ENCODE assay signal across 8 mouse cellular contexts in genomic region chr9:21426525-21426924, GRCm38 (mm10). TPM values are rescaled to one million over a fixed set of nuclear protein-coding genes. Genes with fewer than 3 reads are reported as not detected.
DNase-seq lines count a peak whose midpoint lies in the region; ATAC-seq and TF ChIP-seq lines count a peak whose summit lies in the region.

No protein-coding gene starts in this region.

- no peak for TF ChIP-seq POLR2A in limb, embryonic 14.5 days (IDR thresholded peaks at IDR 0.05; ENCODE audit: borderline replicate concordance, extremely low read depth, insufficient read depth, insufficient read length)

- H3K9ac ChIP-seq in forebrain, embryonic 12.5 days: no peak overlapping the region
- H3K9ac ChIP-seq in forebrain, embryonic 16.5 days (replicated peaks; ENCODE audit: low read depth, low read length): no peak overlapping the region
- no peak overlapping the region for H3K9ac ChIP-seq in lung, embryonic 16.5 days (ENCODE audit: low read length)
- H3K9ac ChIP-seq in limb, embryonic 14.5 days (ENCODE audit: low read depth, low read length, severe bottlenecking): no peak overlapping the region
- H3K9ac ChIP-seq in stomach, embryonic 14.5 days (replicated peaks; ENCODE audit: low read depth, low read length): peak overlapping the region; percentile 82; the same call in 1 of the 2 replicates

- whole genome bisulfite sequencing in forebrain, embryonic 12.5 days: 89% methylated on average over 2 of the region's 2 CpGs
- 71% methylated on average over 2 of the region's 2 CpGs for whole genome bisulfite sequencing in forebrain, embryonic 16.5 days
- WGBS in lung, embryonic 16.5 days: 57% methylated on average over 2 of the region's 2 CpGs
- 75% methylated on average over 2 of the region's 2 CpGs for WGBS in limb, embryonic 14.5 days
- 68% methylated on average over 2 of the region's 2 CpGs for WGBS in stomach, embryonic 14.5 days

- H3K9me3 ChIP-seq in forebrain, embryonic 12.5 days: no peaks in the 10 kb centered on the region
- H3K9me3 ChIP-seq in forebrain, embryonic 16.5 days (ENCODE audit: control insufficient read depth, low read length): no peaks in the 10 kb centered on the region
- H3K9me3 ChIP-seq in lung, embryonic 16.5 days (ENCODE audit: control insufficient read depth, low read length): no peaks in the 10 kb centered on the region
- no peaks in the 10 kb centered on the region for H3K9me3 ChIP-seq in limb, embryonic 14.5 days (ENCODE audit: control insufficient read depth, low read length)
- H3K9me3 ChIP-seq in stomach, embryonic 14.5 days (ENCODE audit: control insufficient read depth, low read depth, low read length): no peaks in the 10 kb centered on the region

- peak overlapping the region; percentile 93 for H3K4me2 ChIP-seq in forebrain, embryonic 12.5 days
- no peak overlapping the region for H3K4me2 ChIP-seq in forebrain, embryonic 16.5 days (ENCODE audit: low read length)
- H3K4me2 ChIP-seq in lung, embryonic 16.5 days (ENCODE audit: low read depth, low read length): peak overlapping the region; percentile 90; the same call in 1 of the 2 replicates
- H3K4me2 ChIP-seq in limb, embryonic 14.5 days (replicated peaks; ENCODE audit: low read depth, low read length, severe bottlenecking): peak overlapping the region; percentile 67
- H3K4me2 ChIP-seq in stomach, embryonic 14.5 days (replicated peaks; ENCODE audit: low read depth, low read length): peak overlapping the region; percentile 77

- H3K4me1 ChIP-seq in forebrain, embryonic 12.5 days: peaks cover 42% of the 10 kb centered on the region
- peaks cover 48% of the 10 kb centered on the region for H3K4me1 ChIP-seq in forebrain, embryonic 16.5 days (replicated peaks; ENCODE audit: control insufficient read depth, insufficient read depth, low read length)
- H3K4me1 ChIP-seq in lung, embryonic 16.5 days (replicated peaks; ENCODE audit: control insufficient read depth, insufficient read depth, low read length): peaks cover 14% of the 10 kb centered on the region
- H3K4me1 ChIP-seq in limb, embryonic 14.5 days (ENCODE audit: control insufficient read depth, insufficient read depth, low read length): peaks cover 17% of the 10 kb centered on the region
- peaks cover 8% of the 10 kb centered on the region for H3K4me1 ChIP-seq in stomach, embryonic 14.5 days (ENCODE audit: control insufficient read depth, insufficient read depth, low read length)

- no peaks in the 10 kb centered on the region for H3K27me3 ChIP-seq in forebrain, embryonic 12.5 days
- H3K27me3 ChIP-seq in forebrain, embryonic 16.5 days (replicated peaks; ENCODE audit: control insufficient read depth, insufficient read depth, low read length): no peaks in the 10 kb centered on the region
- no peaks in the 10 kb centered on the region for H3K27me3 ChIP-seq in lung, embryonic 16.5 days (ENCODE audit: control insufficient read depth, insufficient read depth, low read depth, low read length)
- H3K27me3 ChIP-seq in limb, embryonic 14.5 days (ENCODE audit: control insufficient read depth, insufficient read depth, low read length): no peaks in the 10 kb centered on the region
- no peaks in the 10 kb centered on the region for H3K27me3 ChIP-seq in stomach, embryonic 14.5 days (ENCODE audit: control insufficient read depth, insufficient read depth, low read length)

- no peak for ATAC-seq in forebrain, embryonic 12.5 days (ENCODE audit: low FRiP score)
- ATAC-seq in forebrain, embryonic 16.5 days: no peak
- no peak for ATAC-seq in lung, embryonic 16.5 days (ENCODE audit: low read depth)
- no peak for ATAC-seq in limb, embryonic 14.5 days (ENCODE audit: low FRiP score, low read depth)
- no peak for ATAC-seq in stomach, embryonic 14.5 days (ENCODE audit: insufficient number of reproducible peaks, insufficient read depth, low FRiP score, low read depth)

- H3K27ac ChIP-seq in forebrain, embryonic 12.5 days: no peak overlapping the region
- H3K27ac ChIP-seq in forebrain, embryonic 16.5 days (ENCODE audit: low read length): no peak overlapping the region
- no peak overlapping the region for H3K27ac ChIP-seq in lung, embryonic 16.5 days (ENCODE audit: low read length)
- no peak overlapping the region for H3K27ac ChIP-seq in limb, embryonic 14.5 days (replicated peaks; ENCODE audit: low read depth, low read length)
- no peak overlapping the region for H3K27ac ChIP-seq in stomach, embryonic 14.5 days (ENCODE audit: low read length)

- peaks cover 7% of the 10 kb centered on the region; the same call in 1 of the 2 replicates for H3K36me3 ChIP-seq in forebrain, embryonic 12.5 days (replicated peaks)
- H3K36me3 ChIP-seq in forebrain, embryonic 16.5 days (ENCODE audit: control insufficient read depth, insufficient read depth): no peaks in the 10 kb centered on the region
- no peaks in the 10 kb centered on the region for H3K36me3 ChIP-seq in lung, embryonic 16.5 days (ENCODE audit: control insufficient read depth, insufficient read depth, low read length)
- H3K36me3 ChIP-seq in limb, embryonic 14.5 days (ENCODE audit: control insufficient read depth, insufficient read depth, low read length): peaks cover 2% of the 10 kb centered on the region
- H3K36me3 ChIP-seq in stomach, embryonic 14.5 days (ENCODE audit: control insufficient read depth, insufficient read depth, low read length): no peaks in the 10 kb centered on the region

- no peak overlapping the region for H3K4me3 ChIP-seq in forebrain, embryonic 12.5 days (replicated peaks)
- no peak overlapping the region for H3K4me3 ChIP-seq in forebrain, embryonic 16.5 days (replicated peaks; ENCODE audit: low read length)
- H3K4me3 ChIP-seq in lung, embryonic 16.5 days (ENCODE audit: low read length): no peak overlapping the region
- H3K4me3 ChIP-seq in limb, embryonic 14.5 days (replicated peaks; ENCODE audit: low read length): no peak overlapping the region; the same call in 1 of the 2 replicates
- H3K4me3 ChIP-seq in stomach, embryonic 14.5 days (ENCODE audit: low read depth, low read length): no peak overlapping the region

- no peak for DNase-seq in lung, postnatal 4 days
- DNase-seq in limb, embryonic 14.5 days (ENCODE audit: low spot score): no peak
- DNase-seq in layer of hippocampus, postnatal 14 days (ENCODE audit: low spot score in 2 of 2): no peak
- DNase-seq in retina, embryonic 14.5 days (ENCODE audit: low spot score): no peak

RNA-seq across cellular contexts. Expression of gene Dnm2, which starts 1.8 kb away (rescaled TPM):
- polyA plus RNA-seq in forebrain, embryonic 12.5 days (2016; fragmentation: Nextera tagmentation; extraction: Ambion mirVana): 73.8 and 78.4 TPM in 2 replicates
- 76.1 and 82.5 TPM in 2 replicates for polyA plus RNA-seq in forebrain, embryonic 16.5 days (2015; fragmentation: Nextera tagmentation; extraction: Ambion mirVana)
- 77.5 and 78.2 TPM in 2 replicates for polyA plus RNA-seq in lung, embryonic 16.5 days (2015; fragmentation: Nextera tagmentation; extraction: Ambion mirVana)
- 62.6 and 74.5 TPM in 2 replicates for polyA plus RNA-seq in limb, embryonic 14.5 days (2012; rRNA removed)
- 68.3 and 72.6 TPM in 2 replicates for polyA plus RNA-seq in limb, embryonic 14.5 days (2014; fragmentation: Nextera tagmentation; extraction: Ambion mirVana)
- 61.6 and 62.4 TPM in 2 replicates for polyA plus RNA-seq in stomach, embryonic 14.5 days (2014; fragmentation: Nextera tagmentation; extraction: Ambion mirVana)
- 10 to 100 TPM; 70.0 to 77.2 TPM for total RNA-seq in layer of hippocampus, postnatal 14 days (2021)

RNA-seq across cellular contexts. Expression of gene Qtrt1, which starts 14.9 kb away (rescaled TPM):
- polyA plus RNA-seq in forebrain, embryonic 12.5 days (2016; fragmentation: Nextera tagmentation; extraction: Ambion mirVana): 43.5 and 50.8 TPM in 2 replicates
- 48.4 and 53.8 TPM in 2 replicates for polyA plus RNA-seq in forebrain, embryonic 16.5 days (2015; fragmentation: Nextera tagmentation; extraction: Ambion mirVana)
- polyA plus RNA-seq in lung, embryonic 16.5 days (2015; fragmentation: Nextera tagmentation; extraction: Ambion mirVana): 37.3 and 37.5 TPM in 2 replicates
- polyA plus RNA-seq in limb, embryonic 14.5 days (2012; rRNA removed): 77.9 and 80.8 TPM in 2 replicates
- polyA plus RNA-seq in limb, embryonic 14.5 days (2014; fragmentation: Nextera tagmentation; extraction: Ambion mirVana): 45.3 and 50.9 TPM in 2 replicates
- 54.2 and 65.4 TPM in 2 replicates for polyA plus RNA-seq in stomach, embryonic 14.5 days (2014; fragmentation: Nextera tagmentation; extraction: Ambion mirVana)
- total RNA-seq in layer of hippocampus, postnatal 14 days (2021): 10 to 100 TPM; 32.0 to 33.9 TPM

RNA-seq across cellular contexts. Expression of gene Ilf3, which starts 58.9 kb away (rescaled TPM):
- 335 and 363 TPM in 2 replicates for polyA plus RNA-seq in forebrain, embryonic 12.5 days (2016; fragmentation: Nextera tagmentation; extraction: Ambion mirVana)
- polyA plus RNA-seq in forebrain, embryonic 16.5 days (2015; fragmentation: Nextera tagmentation; extraction: Ambion mirVana): 309 and 325 TPM in 2 replicates
- polyA plus RNA-seq in lung, embryonic 16.5 days (2015; fragmentation: Nextera tagmentation; extraction: Ambion mirVana): 160 and 168 TPM in 2 replicates
- 180 and 195 TPM in 2 replicates for polyA plus RNA-seq in limb, embryonic 14.5 days (2012; rRNA removed)
- 174 and 201 TPM in 2 replicates for polyA plus RNA-seq in limb, embryonic 14.5 days (2014; fragmentation: Nextera tagmentation; extraction: Ambion mirVana)
- polyA plus RNA-seq in stomach, embryonic 14.5 days (2014; fragmentation: Nextera tagmentation; extraction: Ambion mirVana): 184 and 193 TPM in 2 replicates
- 10 to 100 TPM; 78.1 to 91.5 TPM for total RNA-seq in layer of hippocampus, postnatal 14 days (2021)
